Mouse (Mus musculus) MEL (cell line): ENCODE data around the gene Ptprj. TPM values are rescaled to one million over a fixed set of nuclear protein-coding genes. Genes with fewer than 3 reads are reported as not detected.

Experiments
- DNase-seq: peaks from one replicate; pipeline ENCODE4 v3.0.0; 2011; ENCODE audit warnings: low read depth, low spot score
- H3K27ac ChIP-seq: 2 replicates; pipeline ENCODE4 v1.5.1; 2012; ENCODE audit warnings: low read depth, mild to moderate bottlenecking, control low read depth, low read length, moderate library complexity; ENCODE audit not compliant: control insufficient read depth
- H3K27me3 ChIP-seq, 2 experiments: fragments of 150-350 bp in 1 of 2; sonication (generic) in 1 of 2; 2 replicates each; pipeline ENCODE4 v1.6.1; 2012; ENCODE audit warnings: low read length in 2 of 2, mild to moderate bottlenecking in 2 of 2, improper control_type of control experiment in 1 of 2, moderate library complexity in 1 of 2; ENCODE audit not compliant: insufficient read depth in 2 of 2, control insufficient read depth in 1 of 2
- H3K36me3 ChIP-seq, 2 experiments: 2 replicates each; pipeline ENCODE4 v1.6.1; 2012 to 2014; ENCODE audit warnings: low read length in 2 of 2, improper control_type of control experiment in 1 of 2, inconsistent platforms in 1 of 2, mild to moderate bottlenecking in 1 of 2; ENCODE audit not compliant: insufficient read depth in 2 of 2, control insufficient read depth in 1 of 2
- H3K4me1 ChIP-seq, 2 experiments: fragments of 150-350 bp in 1 of 2; sonication (generic) in 1 of 2; 2 replicates each; pipeline ENCODE4 v1.6.1; 2012; ENCODE audit warnings: low read length in 2 of 2, improper control_type of control experiment in 1 of 2, mild to moderate bottlenecking in 1 of 2; ENCODE audit not compliant: insufficient read depth in 2 of 2, control insufficient read depth in 1 of 2
- H3K4me3 ChIP-seq, 2 experiments: fragments of 150-350 bp in 1 of 2; sonication (generic) in 1 of 2; 2 replicates each; pipeline ENCODE4 v1.5.1; 2012; ENCODE audit warnings: low read depth in 2 of 2, low read length in 2 of 2, mild to moderate bottlenecking in 2 of 2, moderate library complexity in 2 of 2, control low read depth in 1 of 2, improper control_type of control experiment in 1 of 2; ENCODE audit not compliant: control insufficient read depth in 1 of 2, insufficient read depth in 1 of 2
- H3K79me2 ChIP-seq: 2 replicates; pipeline ENCODE4 v1.6.1; 2012; ENCODE audit warnings: mild to moderate bottlenecking, low read length, moderate library complexity; ENCODE audit not compliant: control insufficient read depth, poor library complexity, insufficient read depth
- H3K9ac ChIP-seq: 2 replicates; pipeline ENCODE4 v1.6.1; 2012; ENCODE audit warnings: low read depth, mild to moderate bottlenecking, control low read depth, low read length, moderate library complexity; ENCODE audit not compliant: control insufficient read depth, poor library complexity, severe bottlenecking
- H3K9me3 ChIP-seq: fragments of 150-350 bp; sonication (generic); replicated peaks from 2 replicates; pipeline ENCODE4 v1.6.1; 2012; ENCODE audit warnings: mild to moderate bottlenecking, low read length, improper control_type of control experiment, moderate library complexity; ENCODE audit not compliant: insufficient read depth
- BHLHE40 ChIP-seq: IDR thresholded peaks from 2 replicates; pipeline ENCODE4 v1.6.1; 2012; ENCODE audit warnings: low read depth, mild to moderate bottlenecking, inconsistent platforms, low read length, improper control_type of control experiment, borderline replicate concordance
- CHD1 ChIP-seq: IDR thresholded peaks from 2 replicates; pipeline ENCODE4 v1.6.1; 2012; ENCODE audit warnings: low read depth, mild to moderate bottlenecking, inconsistent platforms, low read length, improper control_type of control experiment
- E2F4 ChIP-seq: IDR thresholded peaks from 2 replicates; pipeline ENCODE4 v1.6.1; 2011; ENCODE audit warnings: low read depth, low read length, improper control_type of control experiment, borderline replicate concordance
- EP300 ChIP-seq, 2 experiments: IDR thresholded peaks; 2 replicates each; pipeline ENCODE4 v1.6.1; 2011; ENCODE audit warnings: improper control_type of control experiment in 2 of 2, low read length in 2 of 2, low read depth in 1 of 2, mild to moderate bottlenecking in 1 of 2
- ETS1 ChIP-seq: IDR thresholded peaks from 2 replicates; pipeline ENCODE4 v1.6.1; 2012; ENCODE audit warnings: low read depth, mild to moderate bottlenecking, inconsistent platforms, low read length, improper control_type of control experiment, moderate library complexity
- GABPA ChIP-seq: IDR thresholded peaks from 2 replicates; pipeline ENCODE4 v1.6.1; 2012; ENCODE audit warnings: low read depth, mild to moderate bottlenecking, inconsistent platforms, low read length, improper control_type of control experiment, moderate library complexity
- GATA1 ChIP-seq: IDR thresholded peaks from 2 replicates; pipeline ENCODE4 v1.6.1; 2011; ENCODE audit warnings: low read depth, low read length, improper control_type of control experiment
- MAFK ChIP-seq: IDR thresholded peaks from 2 replicates; pipeline ENCODE4 v1.6.1; 2011; ENCODE audit warnings: low read depth, mild to moderate bottlenecking, low read length, improper control_type of control experiment, borderline replicate concordance
- MAX ChIP-seq: IDR thresholded peaks from 2 replicates; pipeline ENCODE4 v1.6.1; 2011; ENCODE audit warnings: low read length, improper control_type of control experiment
- MXI1 ChIP-seq: IDR thresholded peaks from 2 replicates; pipeline ENCODE4 v1.6.1; 2011; ENCODE audit warnings: mild to moderate bottlenecking, low read depth, low read length, improper control_type of control experiment
- MYB ChIP-seq: IDR thresholded peaks from 2 replicates; pipeline ENCODE4 v1.6.1; 2011; ENCODE audit warnings: mild to moderate bottlenecking, low read depth, low read length, improper control_type of control experiment
- MYC ChIP-seq: IDR thresholded peaks from 2 replicates; pipeline ENCODE4 v1.6.1; 2011; ENCODE audit warnings: low read depth, mild to moderate bottlenecking, low read length, improper control_type of control experiment, moderate library complexity
- NELFE ChIP-seq: IDR thresholded peaks from 2 replicates; pipeline ENCODE4 v1.6.1; 2011; ENCODE audit warnings: low read depth, low read length, improper control_type of control experiment
- NRF1 ChIP-seq: IDR thresholded peaks from 2 replicates; pipeline ENCODE4 v1.6.1; 2014; ENCODE audit warnings: low read depth, mild to moderate bottlenecking, inconsistent platforms, low read length, improper control_type of control experiment, moderate library complexity; ENCODE audit not compliant: poor library complexity, insufficient read depth, severe bottlenecking
- POLR2A ChIP-seq, 2 experiments: IDR thresholded peaks; 2 replicates each; pipeline ENCODE4 v1.6.1; 2011 to 2012; ENCODE audit warnings: low read length in 2 of 2, mild to moderate bottlenecking in 2 of 2, control low read depth in 1 of 2, improper control_type of control experiment in 1 of 2, low read depth in 1 of 2, moderate library complexity in 1 of 2; ENCODE audit not compliant: control insufficient read depth in 1 of 2, insufficient read depth in 1 of 2, poor library complexity in 1 of 2
- POLR2AphosphoS2 ChIP-seq: IDR thresholded peaks from 2 replicates; pipeline ENCODE4 v1.6.1; 2011; ENCODE audit warnings: low read length, improper control_type of control experiment
- RAD21 ChIP-seq: IDR thresholded peaks from 2 replicates; pipeline ENCODE4 v1.6.1; 2011; ENCODE audit warnings: mild to moderate bottlenecking, low read depth, low read length, improper control_type of control experiment
- SIN3A ChIP-seq: IDR thresholded peaks from 2 replicates; pipeline ENCODE4 v1.6.1; 2012; ENCODE audit warnings: low read length, improper control_type of control experiment, inconsistent platforms
- SMC3 ChIP-seq: IDR thresholded peaks from 2 replicates; pipeline ENCODE4 v1.6.1; 2011; ENCODE audit warnings: low read depth, low read length, improper control_type of control experiment
- UBTF ChIP-seq: IDR thresholded peaks from 2 replicates; pipeline ENCODE4 v1.6.1; 2012; ENCODE audit warnings: low read depth, mild to moderate bottlenecking, inconsistent platforms, low read length, improper control_type of control experiment, moderate library complexity, borderline replicate concordance; ENCODE audit not compliant: insufficient read depth
- USF2 ChIP-seq, 2 experiments: IDR thresholded peaks; 2 replicates each; pipeline ENCODE4 v1.6.1; 2011 to 2012; ENCODE audit warnings: improper control_type of control experiment in 2 of 2, low read length in 2 of 2, borderline replicate concordance in 1 of 2, inconsistent platforms in 1 of 2, low read depth in 1 of 2, mild to moderate bottlenecking in 1 of 2; ENCODE audit not compliant: insufficient read depth in 1 of 2
- ZMIZ1 ChIP-seq: IDR thresholded peaks from 2 replicates; pipeline ENCODE4 v1.6.1; 2012; ENCODE audit warnings: low read depth, mild to moderate bottlenecking, inconsistent platforms, low read length, improper control_type of control experiment, moderate library complexity
- ZNF384 ChIP-seq: IDR thresholded peaks from 2 replicates; pipeline ENCODE4 v1.6.1; 2012; ENCODE audit warnings: low read depth, mild to moderate bottlenecking, inconsistent platforms, low read length, improper control_type of control experiment
- polyA plus RNA-seq, 2 experiments: library from polyadenylated mRNA; stranded (reverse) in 1 of 2; unstranded in 1 of 2; fragments of >175 nt in 1 of 2; fragments of >200 nt in 1 of 2; gene quantifications; 2 replicates each; pipeline versions ENCODE4 v1.2.1 to v1.2.4; 2012; ENCODE audit warnings: low replicate concordance in 2 of 2, low read depth in 1 of 2; ENCODE audit not compliant: insufficient read length in 2 of 2, insufficient read depth in 1 of 2, missing spikeins in 1 of 2
- total RNA-seq: library from RNA; depleted of rRNA; stranded (reverse); fragments of 300-350 nt; gene quantifications from 2 replicates; pipeline ENCODE4 v1.2.3, GENCODE M21; 2012

Gene Ptprj
- total and polyA plus RNA-seq, 3 experiments = 6.4 to 10.2 TPM; not detected in 1

- Histone ChIP-seq H3K27me3 (no peaks in the 10 kb centered on the region), H3K4me3 (no peak overlapping the region), H3K4me1 (no peaks in the 10 kb centered on the region), H3K9ac (no peak overlapping the region), H3K27ac (no peak overlapping the region), H3K79me2 (no peaks in the 10 kb centered on the region), H3K9me3 (no peaks in the 10 kb centered on the region), H3K36me3 (peaks cover 1 to 3% of the 10 kb centered on the region in 2 experiments; a peak in 2 of 4 replicates)
- TF ChIP-seq CHD1 (no peak), MXI1 (no peak), E2F4 (no peak), EP300 (IDR thresholded peaks at IDR 0.05; ENCODE audit: low read depth in 1 of 2, low read length in 2 of 2) (no peak), MAX (no peak), USF2 (IDR thresholded peaks at IDR 0.05; ENCODE audit: borderline replicate concordance in 1 of 2, insufficient read depth in 1 of 2, low read depth in 1 of 2, low read length in 2 of 2) (no peak), POLR2AphosphoS2 (no peak), NRF1 (no peak), ZNF384 (no peak), RAD21 (no peak), MAFK (no peak), MYC (no peak), GABPA (no peak)
- no peak for DNase-seq
These were observed 110.3 kb downstream of the Ptprj start for GRCm38 (mm10) chr2:90470122-90470521.

GRCm38 (mm10) chr2:90466480-90466879 is 114.0 kb downstream of the Ptprj start:
- no peaks in the 10 kb centered on the region for H3K27me3 ChIP-seq
- peaks cover 0 to 3% of the 10 kb centered on the region in 2 experiments; a peak in 2 of 4 replicates for H3K4me1 ChIP-seq
- no peak overlapping the region for H3K4me3 ChIP-seq
- H3K9ac ChIP-seq = no peak overlapping the region
- H3K79me2 ChIP-seq = no peaks in the 10 kb centered on the region
- H3K9me3 ChIP-seq = no peaks in the 10 kb centered on the region
- no peak for DNase-seq
- peaks cover 0 to 3% of the 10 kb centered on the region in 2 experiments; a peak in 2 of 4 replicates for H3K36me3 ChIP-seq
- no peak overlapping the region for H3K27ac ChIP-seq
- TF ChIP-seq MAFK (no peak), NELFE (no peak), BHLHE40 (no peak), ZNF384 (no peak), UBTF (no peak), MXI1 (no peak), POLR2A (IDR thresholded peaks at IDR 0.05; ENCODE audit: control insufficient read depth in 1 of 2, insufficient read depth in 1 of 2, low read depth in 1 of 2, low read length in 2 of 2, poor library complexity in 1 of 2) (no peak), GABPA (no peak), E2F4 (no peak), MAX (no peak), ZMIZ1 (no peak), SIN3A (no peak), MYB (no peak), GATA1 (no peak), SMC3 (no peak), NRF1 (no peak), ETS1 (no peak)
